Mouse (Mus musculus) ovary, postnatal 14 days (tissue): ENCODE measurements around the gene Bicd2.

Source experiments
- DNase-seq: peaks from one replicate; pipeline ENCODE4 v3.0.0; 2022; ENCODE audit warnings: low spot score

Bicd2 gene

DNA sequence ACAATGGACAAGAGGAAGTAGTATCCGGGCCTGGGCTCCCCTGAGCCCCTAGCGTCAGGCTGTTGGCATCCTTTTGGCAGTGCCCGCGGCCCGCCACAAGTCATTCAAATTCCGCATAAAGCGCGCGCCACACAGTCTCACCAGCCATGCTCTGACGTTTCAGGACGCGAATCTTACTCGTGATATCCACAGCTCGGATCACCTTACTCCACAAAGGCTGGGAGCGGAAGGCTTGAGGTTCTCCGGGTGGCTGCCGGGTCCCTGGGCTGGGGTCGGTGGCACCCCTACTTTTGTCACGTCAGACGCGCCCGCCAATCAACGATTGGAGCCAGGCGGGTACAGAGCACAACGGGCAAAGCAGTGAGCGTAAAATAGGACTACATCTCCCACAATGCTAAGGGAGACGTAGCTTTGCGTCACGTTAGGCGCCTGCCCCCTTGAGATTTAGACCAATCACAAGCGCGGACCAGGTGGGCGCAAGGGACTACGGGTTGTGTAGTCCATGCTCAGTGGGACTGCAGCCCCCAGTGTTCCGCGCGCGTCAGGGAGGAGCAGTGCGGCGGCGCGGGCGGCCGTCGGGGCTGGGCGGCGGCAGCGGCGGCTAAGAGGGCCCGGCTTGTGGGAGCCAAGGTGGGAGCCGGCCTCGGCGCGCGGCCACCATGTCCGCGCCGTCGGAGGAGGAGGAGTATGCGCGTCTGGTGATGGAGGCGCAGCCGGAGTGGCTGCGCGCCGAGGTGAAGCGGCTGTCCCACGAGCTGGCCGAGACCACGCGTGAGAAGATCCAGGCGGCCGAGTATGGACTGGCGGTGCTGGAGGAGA, at the start of gene Bicd2:
TSS of gene Bicd2 (plus strand) at position 574 of the 819 bp plus-strand sequence.
- peak; percentile 81 for DNase-seq

- DNase-seq, result no peak
Measured at GRCm38 (mm10) chr13:49291949-49292348, 49.4 kb upstream of the Bicd2 start.

GRCm38 (mm10) chr13:49294108-49294507, 47.3 kb upstream of the Bicd2 start:
- DNase-seq, result no peak

DNA sequence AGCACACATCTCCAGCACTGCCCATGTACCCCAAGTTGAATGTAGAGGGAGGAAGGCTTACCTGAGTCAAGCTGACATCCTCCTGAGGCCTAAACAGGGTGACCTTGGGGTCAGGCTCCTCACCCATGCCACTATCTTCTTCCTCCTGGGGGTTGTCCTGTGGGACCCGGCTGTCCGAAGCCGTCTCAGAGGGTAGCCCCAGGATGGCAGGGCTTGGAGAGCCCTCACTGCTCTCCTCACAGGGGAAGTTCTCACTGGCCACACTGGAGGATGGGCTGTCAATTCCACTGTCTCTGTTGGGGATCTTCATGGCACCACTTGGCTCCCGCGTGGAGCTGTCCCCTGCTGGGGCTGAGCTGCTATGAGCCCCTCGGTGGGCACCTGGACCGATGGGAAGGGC, 45.1 kb upstream of the Bicd2 start:
- DNase-seq, result no peak

GRCm38 (mm10) chr13:49298514-49299381, 42.6 kb upstream of the Bicd2 start:
- DNase-seq, result no peak

DNA sequence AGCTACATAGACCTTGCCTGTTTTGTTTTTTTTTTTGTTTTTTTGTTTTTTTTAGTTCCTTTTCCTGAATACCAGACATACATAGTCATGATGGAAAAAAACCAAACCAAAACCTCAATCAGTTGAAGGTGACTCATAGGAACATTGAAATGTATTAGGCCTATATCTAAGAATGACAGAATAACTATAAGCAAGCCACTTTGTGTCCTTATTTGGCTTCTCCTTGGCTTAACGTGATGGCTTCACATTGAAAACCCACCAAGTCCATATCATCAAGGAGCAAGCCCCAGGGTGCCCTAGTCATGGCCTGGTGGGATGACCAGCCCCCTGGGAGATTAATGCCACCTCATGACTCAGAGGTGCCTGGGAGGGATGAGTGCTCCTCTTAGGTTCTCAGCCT, 40.6 kb upstream of the Bicd2 start:
- DNase-seq, result no peak

GRCm38 (mm10) chr13:49306771-49307310, 34.5 kb upstream of the Bicd2 start:
- DNase-seq, result no peak

GRCm38 (mm10) chr13:49307311-49307969, 33.9 kb upstream of the Bicd2 start:
- DNase-seq, result no peak

GRCm38 (mm10) chr13:49308206-49308605, 33.2 kb upstream of the Bicd2 start:
- DNase-seq, result no peak

- no peak for DNase-seq
Measured at GRCm38 (mm10) chr13:49308861-49309403, 32.5 kb upstream of the Bicd2 start.

- DNase-seq, result no peak
Measured at GRCm38 (mm10) chr13:49309501-49309900, 31.9 kb upstream of the Bicd2 start.

DNA sequence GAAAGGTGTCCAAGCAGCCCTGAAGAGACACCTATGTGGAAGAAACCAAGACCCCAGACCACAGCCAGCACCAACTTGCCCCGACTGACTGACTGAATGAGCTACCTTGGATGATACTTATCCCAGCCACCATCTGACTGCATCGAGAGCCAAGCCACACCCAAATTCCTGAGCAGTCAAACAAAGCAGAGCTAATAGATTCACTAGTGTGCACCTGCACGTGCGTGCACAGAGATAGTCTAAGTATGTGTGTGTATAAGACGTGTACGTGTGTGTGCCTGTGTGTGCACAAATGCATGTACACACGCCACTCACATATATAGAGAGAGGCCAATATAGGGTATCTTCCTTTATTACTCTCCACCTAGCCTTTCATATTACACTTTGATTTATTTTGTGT, 29.7 kb upstream of the Bicd2 start:
- DNase-seq, result no peak

GRCm38 (mm10) chr13:49316386-49317162, 24.8 kb upstream of the Bicd2 start:
- DNase-seq, result no peak

DNA sequence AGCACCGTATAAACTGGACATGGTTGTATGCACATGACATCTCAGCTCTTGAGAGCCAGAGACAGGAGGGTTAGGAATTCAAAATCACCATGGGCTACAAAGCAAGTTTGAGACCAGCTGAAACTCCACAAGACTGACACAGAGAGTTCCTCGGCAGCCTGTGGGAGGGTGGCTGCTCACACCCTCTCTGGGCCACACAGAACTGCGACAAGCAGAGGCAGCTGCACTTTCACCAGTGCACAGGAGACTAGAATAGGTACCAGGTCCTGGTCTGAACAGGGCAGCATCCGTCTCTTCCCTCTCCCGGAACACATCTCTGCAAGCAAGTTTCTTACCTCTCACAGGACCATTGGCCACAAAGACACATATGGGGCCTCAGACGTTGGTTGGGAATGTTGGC, 23.9 kb upstream of the Bicd2 start:
- no peak for DNase-seq

GRCm38 (mm10) chr13:49317914-49318313, 23.5 kb upstream of the Bicd2 start:
- DNase-seq, result no peak

DNA sequence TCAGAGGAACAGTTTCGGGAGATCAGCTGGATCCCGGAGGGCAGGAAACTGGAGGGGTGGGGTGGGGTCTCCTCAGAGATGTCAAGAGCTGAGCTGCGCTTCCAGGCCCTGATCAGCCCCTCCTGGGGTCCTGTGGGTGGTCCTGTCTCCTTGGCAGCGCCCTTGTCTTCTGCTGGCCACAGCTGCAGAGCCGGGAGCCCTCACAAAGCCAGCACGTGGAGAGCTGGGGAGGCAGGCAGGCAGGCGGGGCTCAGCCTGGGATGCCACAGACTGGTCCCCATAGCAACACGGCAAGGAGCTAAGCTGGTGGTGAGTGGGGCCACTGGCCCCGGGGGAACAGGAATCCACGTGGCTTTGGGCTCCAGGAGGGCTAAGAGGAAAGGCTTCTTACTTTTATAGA, 21.3 kb upstream of the Bicd2 start, which contains the start of gene Fgd3:
TSS of gene Fgd3 (minus strand) at position 272 of the 400 bp plus-strand sequence.
- DNase-seq, result no peak

DNA sequence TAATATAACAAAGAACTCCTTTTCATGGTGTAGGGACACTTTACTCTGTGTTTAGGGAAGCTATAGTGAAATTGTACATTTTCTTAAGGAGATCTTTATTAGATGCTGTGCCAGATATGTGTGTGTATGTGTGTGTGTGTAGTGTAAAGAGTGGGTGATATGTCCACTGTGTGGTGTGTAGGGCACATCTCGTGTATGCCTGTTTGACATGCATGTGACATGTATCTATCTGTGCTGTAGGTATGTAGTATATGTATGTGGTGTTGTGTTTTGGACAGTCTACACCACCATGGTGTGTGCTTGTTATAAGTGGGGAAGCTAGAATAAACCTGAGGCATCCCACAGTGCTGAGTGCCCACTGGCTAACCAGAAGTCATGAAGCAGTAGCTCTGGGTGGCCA, 20.9 kb upstream of the Bicd2 start:
- DNase-seq, result no peak

- no peak for DNase-seq
Measured at GRCm38 (mm10) chr13:49321452-49321851, 19.9 kb upstream of the Bicd2 start.

DNA sequence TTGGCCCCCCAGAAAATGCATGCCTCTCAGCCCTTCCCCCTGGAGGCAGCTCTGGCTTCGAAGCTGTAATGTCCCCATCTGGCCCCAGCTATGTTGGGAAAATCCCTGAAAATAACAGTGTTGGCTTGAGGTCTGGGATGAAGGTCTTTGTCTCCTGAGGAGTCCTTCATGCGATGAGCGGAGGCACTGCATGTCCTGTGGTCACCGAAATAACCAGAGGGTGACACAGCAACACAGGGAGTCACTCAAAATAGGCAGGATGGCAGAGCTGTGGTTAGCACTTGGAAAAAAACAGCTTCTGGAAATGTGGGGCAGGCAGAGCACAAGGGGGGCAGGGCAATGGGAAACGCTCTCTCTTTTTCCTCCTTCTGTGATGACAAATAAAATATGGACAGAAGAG, 19.2 kb upstream of the Bicd2 start:
- DNase-seq, result no peak

- DNase-seq, result no peak
Measured at GRCm38 (mm10) chr13:49322739-49323138, 18.6 kb upstream of the Bicd2 start.

GRCm38 (mm10) chr13:49324871-49325270, 16.5 kb upstream of the Bicd2 start:
- DNase-seq, result no peak
